Mouse (Mus musculus): Measurements from ENCODE around the gene Tm9sf3.

Gene Tm9sf3

DNA sequence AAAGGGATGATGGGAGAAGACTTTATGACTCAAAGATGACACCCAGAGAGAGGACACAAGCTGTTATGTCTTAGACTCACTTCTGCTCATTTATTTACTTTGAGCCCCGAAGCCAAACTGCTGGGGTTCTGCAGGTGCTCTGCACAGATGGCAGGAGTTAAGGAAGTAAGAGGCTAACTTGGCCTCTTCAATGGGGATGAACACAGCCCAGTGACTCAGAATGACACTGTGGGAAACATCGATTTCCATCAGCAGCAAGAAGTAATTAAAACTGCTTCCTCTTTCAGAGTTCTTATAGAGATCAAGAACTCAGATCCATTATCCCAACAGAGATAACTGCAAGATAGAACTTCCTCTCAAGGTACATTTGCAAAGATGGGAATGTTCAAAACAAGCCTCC is 86.9 kb downstream of the Tm9sf3 start:
- no peak for DNase-seq (ENCODE audit: low spot score)

DNA sequence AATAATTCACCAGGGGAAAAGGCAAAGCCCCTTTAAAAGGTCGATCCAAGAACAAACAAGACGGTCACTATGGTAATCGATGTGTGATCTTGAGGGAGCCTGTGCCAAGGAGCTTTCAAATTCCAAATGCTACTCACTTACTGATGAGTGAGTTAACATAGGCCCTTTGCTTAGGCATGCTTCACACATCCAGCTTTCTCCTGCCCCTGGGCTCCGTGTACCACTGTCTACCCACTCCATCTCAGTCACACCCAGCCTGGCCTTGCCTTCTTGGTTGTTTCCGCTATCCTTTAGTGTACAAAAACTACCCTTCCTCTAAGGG is 97.9 kb downstream of the Tm9sf3 start:
- no peak for DNase-seq (ENCODE audit: low spot score)

DNA sequence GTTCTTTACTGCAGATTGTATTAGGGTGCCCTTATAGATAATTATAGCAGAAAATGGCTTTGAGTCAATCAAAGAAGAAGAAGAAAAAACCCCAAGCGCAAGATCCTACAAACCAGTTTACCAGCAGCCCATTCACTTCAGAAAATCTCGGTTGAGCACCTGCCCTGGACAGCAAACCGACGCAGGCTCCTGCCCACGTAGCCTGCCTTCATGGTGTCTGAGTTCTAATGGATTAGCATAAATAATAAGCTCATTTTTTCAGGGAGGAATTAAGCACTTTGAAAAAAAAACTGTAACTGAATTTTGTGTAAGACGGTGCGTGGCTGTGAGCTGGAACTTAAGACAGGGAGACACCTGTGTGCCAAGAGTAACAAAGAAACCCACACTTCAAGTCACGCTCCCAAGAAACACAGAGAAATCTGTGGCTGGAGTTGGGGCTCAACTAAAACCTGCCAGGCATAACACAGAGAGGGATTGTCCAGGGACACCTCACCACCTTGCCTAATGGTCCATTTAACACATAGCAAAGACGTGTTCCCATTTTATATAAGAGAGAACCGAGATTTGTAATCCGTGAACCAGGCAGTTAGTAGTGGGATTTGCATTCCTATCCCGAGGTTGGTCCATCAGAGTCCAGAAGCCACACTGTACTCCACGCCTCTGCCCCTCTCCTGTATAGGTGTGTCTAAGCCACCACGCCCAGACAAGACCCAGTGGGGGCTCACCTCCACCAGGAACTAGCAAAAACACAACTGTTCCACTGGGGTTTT is 98.5 kb downstream of the Tm9sf3 start:
- no peak for DNase-seq (ENCODE audit: low spot score)

DNA sequence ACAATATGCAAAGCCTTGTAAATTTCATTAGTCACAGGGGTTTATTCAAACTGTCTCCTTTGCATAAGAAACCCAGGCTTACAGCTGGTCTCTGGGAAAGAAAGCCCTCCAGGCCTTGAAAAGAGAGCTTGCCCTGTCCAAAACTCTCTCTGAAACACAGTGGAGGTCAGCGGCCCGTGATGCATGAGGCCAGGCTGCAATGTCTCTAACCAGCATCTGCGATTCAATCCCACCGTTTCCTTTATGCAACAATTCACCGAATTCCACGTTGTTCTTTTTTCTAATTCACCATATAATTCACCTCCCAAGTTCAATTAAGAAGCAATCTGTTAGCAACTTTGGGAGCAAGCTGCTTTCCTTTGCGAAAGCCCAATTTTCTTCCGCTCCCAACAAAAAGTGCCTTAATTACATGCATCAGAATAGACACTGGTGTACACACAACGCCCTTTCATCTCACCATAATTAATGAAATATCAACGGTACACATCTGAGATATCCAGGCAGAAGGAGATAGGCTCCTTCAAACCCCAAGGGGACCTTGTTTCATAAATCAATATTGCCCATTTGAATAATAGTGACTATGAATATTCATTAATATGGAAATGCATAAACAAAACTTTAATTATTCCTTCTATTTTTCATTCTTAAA is 99.2 kb downstream of the Tm9sf3 start:
- DNase-seq (ENCODE audit: low spot score), result no peak
